Mouse (Mus musculus) limb, embryonic 14.5 days (tissue): ENCODE measurements around the gene Cmah. TPM values are rescaled to one million over a fixed set of nuclear protein-coding genes. Genes with fewer than 3 reads are reported as not detected.

Source experiments
- ATAC-seq: fragments of 200-750 bp; cut with Nextera tagmentation; 2 replicates; pipeline ENCODE4 v1.8.0; 2017; ENCODE audit warnings: low read depth, moderate number of reproducible peaks, moderate TSS enrichment; ENCODE audit not compliant: low FRiP score
- DNase-seq: peaks from one replicate; pipeline ENCODE4 v3.0.0-alpha.2; 2015; ENCODE audit warnings: low spot score
- H3K27ac ChIP-seq: fragments of 300-500 bp; sonication (generic); replicated peaks from 2 replicates; pipeline ENCODE4 v1.5.1; 2014; ENCODE audit warnings: low read depth, mild to moderate bottlenecking, low read length, moderate library complexity, mixed read lengths
- H3K27me3 ChIP-seq: fragments of 300-500 bp; sonication (generic); 2 replicates; pipeline ENCODE4 v1.6.1; 2014; ENCODE audit warnings: low read length, mixed read lengths; ENCODE audit not compliant: control insufficient read depth, insufficient read depth
- H3K36me3 ChIP-seq: fragments of 300-500 bp; sonication (generic); 2 replicates; pipeline ENCODE4 v1.6.1; 2014; ENCODE audit warnings: mild to moderate bottlenecking, low read length, moderate library complexity, mixed read lengths; ENCODE audit not compliant: control insufficient read depth, insufficient read depth
- H3K4me1 ChIP-seq: fragments of 300-500 bp; sonication (generic); 2 replicates; pipeline ENCODE4 v1.6.1; 2014; ENCODE audit warnings: antibody characterized with exemption, low read length, mixed read lengths; ENCODE audit not compliant: control insufficient read depth, insufficient read depth
- H3K4me2 ChIP-seq: fragments of 300-500 bp; sonication (generic); replicated peaks from 2 replicates; pipeline ENCODE4 v1.6.1; 2014; ENCODE audit warnings: low read depth, mild to moderate bottlenecking, low read length, moderate library complexity; ENCODE audit not compliant: severe bottlenecking
- H3K4me3 ChIP-seq: fragments of 300-500 bp; sonication (generic); replicated peaks from 2 replicates; pipeline ENCODE4 v1.5.1; 2014; ENCODE audit warnings: low read length
- H3K9ac ChIP-seq: fragments of 300-500 bp; sonication (generic); 2 replicates; pipeline ENCODE4 v1.6.1; 2014; ENCODE audit warnings: mild to moderate bottlenecking, low read depth, low read length, moderate library complexity; ENCODE audit not compliant: severe bottlenecking
- H3K9me3 ChIP-seq: fragments of 300-500 bp; sonication (generic); 2 replicates; pipeline ENCODE4 v1.6.1; 2016; ENCODE audit warnings: low read length; ENCODE audit not compliant: control insufficient read depth
- POLR2A ChIP-seq: fragments of 200-500 bp; IDR thresholded peaks from 2 replicates; pipeline ENCODE4 v1.8.0; 2012; ENCODE audit warnings: inconsistent platforms, mild to moderate bottlenecking, moderate library complexity, borderline replicate concordance; ENCODE audit not compliant: insufficient read depth, insufficient read length; ENCODE audit errors: extremely low read depth
- WGBS: fragments of 180-500 bp; shearing (Covaris S2); extraction: QIAGEN DNeasy Blood & Tissue Kit; methylation state at CpG from one replicate; pipeline ENCODE4 v1.1.7; 2014; 5-methylcytosine and 5-hydroxymethylcytosine counted together
- polyA plus RNA-seq, 2 experiments: library from polyadenylated mRNA; depleted of rRNA in 1 of 2; stranded (reverse) in 1 of 2; unstranded in 1 of 2; fragments of >200 nt; fragmentation: Nextera tagmentation in 1 of 2; extraction: Ambion mirVana in 1 of 2; gene quantifications; 2 replicates each; pipeline versions ENCODE4 v1.2.1 to v1.2.3; 2012 to 2014

The Cmah gene
- polyA plus RNA-seq, 2 experiments, result 0.30 to 0.48 TPM

GRCm38 (mm10) chr13:24453737-24454136, 126.5 kb downstream of the Cmah start:
- WGBS, result 85% methylated on average over 5 of the region's 5 CpGs
- no peak for DNase-seq
- no peak for TF ChIP-seq POLR2A
- Histone ChIP-seq H3K4me1 (no peaks in the 10 kb centered on the region), H3K9me3 (no peaks in the 10 kb centered on the region), H3K4me3 (no peak overlapping the region), H3K4me2 (no peak overlapping the region), H3K36me3 (no peaks in the 10 kb centered on the region), H3K9ac (no peak overlapping the region), H3K27me3 (no peaks in the 10 kb centered on the region), H3K27ac (no peak overlapping the region)
- no peak for ATAC-seq

GRCm38 (mm10) chr13:24456385-24456784, 129.2 kb downstream of the Cmah start:
- DNase-seq (no peak), ATAC-seq (no peak)
- H3K9me3 ChIP-seq, result no peaks in the 10 kb centered on the region
- no peak overlapping the region for H3K9ac ChIP-seq
- H3K36me3 ChIP-seq, result no peaks in the 10 kb centered on the region
- H3K27me3 ChIP-seq, result no peaks in the 10 kb centered on the region
- H3K4me3 ChIP-seq, result no peak overlapping the region
- H3K4me2 ChIP-seq, result no peak overlapping the region
- 90% methylated on average over 4 of the region's 4 CpGs for WGBS
- no peak overlapping the region for H3K27ac ChIP-seq
- no peaks in the 10 kb centered on the region for H3K4me1 ChIP-seq
- TF ChIP-seq POLR2A, result no peak

GRCm38 (mm10) chr13:24460517-24460916, 133.3 kb downstream of the Cmah start:
- 79% methylated on average over 5 of the region's 5 CpGs for WGBS
- Histone ChIP-seq H3K4me1 (no peaks in the 10 kb centered on the region), H3K36me3 (no peaks in the 10 kb centered on the region), H3K9me3 (no peaks in the 10 kb centered on the region), H3K4me3 (no peak overlapping the region), H3K4me2 (no peak overlapping the region), H3K9ac (no peak overlapping the region), H3K27me3 (no peaks in the 10 kb centered on the region), H3K27ac (no peak overlapping the region)
- ATAC-seq (no peak), DNase-seq (no peak)
- TF ChIP-seq POLR2A, result no peak

GRCm38 (mm10) chr13:24463767-24464166, 136.6 kb downstream of the Cmah start:
- no peak for ATAC-seq
- Histone ChIP-seq H3K27ac (no peak overlapping the region), H3K27me3 (no peaks in the 10 kb centered on the region), H3K9me3 (no peaks in the 10 kb centered on the region), H3K9ac (no peak overlapping the region), H3K4me2 (no peak overlapping the region), H3K4me3 (no peak overlapping the region), H3K4me1 (no peaks in the 10 kb centered on the region), H3K36me3 (no peaks in the 10 kb centered on the region)
- DNase-seq, result no peak
- TF ChIP-seq POLR2A, result no peak
- WGBS, result 76% methylated on average over 7 of the region's 7 CpGs

GRCm38 (mm10) chr13:24466027-24466426, 138.8 kb downstream of the Cmah start:
- Histone ChIP-seq H3K4me1 (no peaks in the 10 kb centered on the region), H3K27ac (no peak overlapping the region), H3K9ac (no peak overlapping the region), H3K9me3 (no peaks in the 10 kb centered on the region), H3K4me3 (no peak overlapping the region), H3K4me2 (no peak overlapping the region), H3K27me3 (no peaks in the 10 kb centered on the region), H3K36me3 (no peaks in the 10 kb centered on the region)
- TF ChIP-seq POLR2A, result no peak
- no peak for ATAC-seq
- DNase-seq, result no peak
- WGBS, result 90% methylated on average over 9 of the region's 9 CpGs

GRCm38 (mm10) chr13:24467806-24468205, 140.6 kb downstream of the Cmah start:
- Histone ChIP-seq H3K27me3 (no peaks in the 10 kb centered on the region), H3K9ac (no peak overlapping the region), H3K9me3 (no peaks in the 10 kb centered on the region), H3K4me3 (no peak overlapping the region), H3K36me3 (no peaks in the 10 kb centered on the region), H3K4me1 (no peaks in the 10 kb centered on the region), H3K27ac (no peak overlapping the region), H3K4me2 (no peak overlapping the region)
- WGBS, result 84% methylated on average over 4 of the region's 4 CpGs
- no peak for DNase-seq
- ATAC-seq, result no peak
- no peak for TF ChIP-seq POLR2A
